8 mouse cellular contexts compared by ENCODE assay signal in the genomic region with DNA sequence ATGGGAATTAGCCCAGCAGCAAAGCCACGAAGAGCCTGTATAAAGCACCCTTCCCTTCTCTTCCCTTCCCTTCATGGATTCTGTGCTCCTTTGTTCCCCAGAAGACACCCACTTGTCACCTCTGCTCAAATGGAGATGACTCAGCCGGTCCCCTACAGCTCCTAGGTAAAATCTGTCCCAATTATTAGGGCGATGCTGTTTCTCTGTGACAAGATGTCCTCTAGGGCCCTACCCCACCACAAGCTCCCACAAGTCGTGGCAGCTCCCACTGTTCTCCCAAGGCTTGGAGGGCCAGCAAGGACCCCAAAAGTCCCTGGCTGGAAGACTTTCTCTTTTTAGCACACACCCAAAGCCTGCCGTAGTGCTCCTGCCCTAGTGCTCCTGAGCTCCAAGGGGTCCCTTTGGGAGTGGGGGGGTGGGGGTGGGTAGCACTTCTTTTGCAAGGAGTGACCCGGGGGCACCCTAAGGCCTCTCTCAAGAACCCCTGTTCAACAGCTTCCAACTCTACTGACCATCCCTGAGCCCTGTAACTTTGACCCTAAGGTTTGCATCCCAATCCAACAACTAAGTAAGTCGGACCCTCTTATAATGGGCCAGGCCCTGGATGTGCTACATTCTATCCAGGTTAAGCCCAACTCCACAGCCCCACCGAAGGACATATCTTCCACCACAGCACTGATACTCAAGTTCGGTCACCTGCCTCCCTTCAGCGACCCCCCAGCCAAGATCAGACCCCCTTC. TPM values are rescaled to one million over a fixed set of nuclear protein-coding genes. Genes with fewer than 3 reads are reported as not detected.
DNase-seq lines count a peak whose midpoint lies in the region; ATAC-seq lines count a peak whose summit lies in the region.

No protein-coding gene starts in this region.

- no peaks in the 10 kb centered on the region for H3K9me3 ChIP-seq in heart, embryonic 11.5 days (replicated peaks; ENCODE audit: control insufficient read depth, low read length)
- H3K9me3 ChIP-seq in heart, embryonic 12.5 days (replicated peaks) = no peaks in the 10 kb centered on the region
- H3K9me3 ChIP-seq in liver, embryonic 11.5 days (ENCODE audit: control insufficient read depth, low read length) = no peaks in the 10 kb centered on the region

- no peak for ATAC-seq in heart, embryonic 11.5 days (replicated peaks; ENCODE audit: insufficient number of reproducible peaks, low FRiP score, low TSS enrichment)
- ATAC-seq in heart, embryonic 12.5 days (ENCODE audit: insufficient number of reproducible peaks, low FRiP score) = peak; percentile 1
- no peak for ATAC-seq in liver, embryonic 11.5 days (replicated peaks; ENCODE audit: low FRiP score)

- no peaks in the 10 kb centered on the region for H3K27me3 ChIP-seq in heart, embryonic 11.5 days (ENCODE audit: control insufficient read depth, insufficient read depth, low read length)
- no peaks in the 10 kb centered on the region for H3K27me3 ChIP-seq in heart, embryonic 12.5 days (replicated peaks)
- H3K27me3 ChIP-seq in liver, embryonic 11.5 days (replicated peaks; ENCODE audit: control insufficient read depth, insufficient read depth, low read length) = no peaks in the 10 kb centered on the region

- peaks cover 25% of the 10 kb centered on the region for H3K4me1 ChIP-seq in heart, embryonic 11.5 days (ENCODE audit: control insufficient read depth, insufficient read depth, low read length)
- peaks cover 47% of the 10 kb centered on the region for H3K4me1 ChIP-seq in heart, embryonic 12.5 days (replicated peaks)
- H3K4me1 ChIP-seq in liver, embryonic 11.5 days (replicated peaks; ENCODE audit: control insufficient read depth, insufficient read depth, low read length) = peaks cover 31% of the 10 kb centered on the region

- H3K36me3 ChIP-seq in heart, embryonic 11.5 days (ENCODE audit: control insufficient read depth, insufficient read depth, low read length) = no peaks in the 10 kb centered on the region
- H3K36me3 ChIP-seq in heart, embryonic 12.5 days = peaks cover 26% of the 10 kb centered on the region
- peaks cover 11% of the 10 kb centered on the region; the same call in 1 of the 2 replicates for H3K36me3 ChIP-seq in liver, embryonic 11.5 days (ENCODE audit: control insufficient read depth, insufficient read depth, low read length)

- peak overlapping the region; percentile 74 for H3K4me2 ChIP-seq in heart, embryonic 11.5 days
- peak overlapping the region; percentile 92 for H3K4me2 ChIP-seq in heart, embryonic 12.5 days
- H3K4me2 ChIP-seq in liver, embryonic 11.5 days = peak overlapping the region; percentile 88

- peak overlapping the region; percentile 90 for H3K4me3 ChIP-seq in heart, embryonic 11.5 days (ENCODE audit: low read depth, low read length)
- peak overlapping the region; percentile 65 for H3K4me3 ChIP-seq in heart, embryonic 12.5 days
- peak overlapping the region; percentile 79 for H3K4me3 ChIP-seq in liver, embryonic 11.5 days (ENCODE audit: low read depth, low read length)

- intact Hi-C loops in gastrocnemius, postnatal 14 days (cut with DNase I; ENCODE audit: low total_unique reads) = no loop called here

- WGBS in heart, embryonic 11.5 days (ENCODE audit: insufficient replicate concordance) = 15% methylated on average over 10 of the region's 10 CpGs
- 11% methylated on average over 10 of the region's 10 CpGs for WGBS in heart, embryonic 12.5 days
- WGBS in liver, embryonic 11.5 days = 10% methylated on average over 10 of the region's 10 CpGs

- peak overlapping the region; percentile 70 for H3K27ac ChIP-seq in heart, embryonic 11.5 days (ENCODE audit: low read depth, low read length)
- peak overlapping the region; percentile 34 for H3K27ac ChIP-seq in heart, embryonic 12.5 days (ENCODE audit: poor library complexity, severe bottlenecking)
- H3K27ac ChIP-seq in liver, embryonic 11.5 days (ENCODE audit: low read depth, low read length) = peak overlapping the region; percentile 86

- H3K9ac ChIP-seq in heart, embryonic 11.5 days (ENCODE audit: low read depth, low read length) = peak overlapping the region; percentile 95
- peak overlapping the region; percentile 85 for H3K9ac ChIP-seq in heart, embryonic 12.5 days
- H3K9ac ChIP-seq in liver, embryonic 11.5 days (ENCODE audit: low read depth, low read length) = peak overlapping the region; percentile 87

- DNase-seq in heart, adult 9 months (ENCODE audit: low spot score in 2 of 2) = no peak
- DNase-seq in ES-CJ7 (ENCODE audit: low read depth, low spot score) = peak; percentile 21
- DNase-seq in liver, embryonic 11.5 days (ENCODE audit: low spot score) = no peak
- no peak for DNase-seq in right cerebral cortex, postnatal 25 days
- no peak for DNase-seq in urinary bladder, postnatal 10 days (ENCODE audit: low spot score)
- no peak for DNase-seq in gastrocnemius, postnatal 14 days

RNA-seq across cellular contexts. Expression of a gene that starts 0.5 kb away (rescaled TPM):
- 32.6 and 32.8 TPM in 2 replicates for polyA plus RNA-seq in heart, embryonic 11.5 days (2014; fragmentation: Nextera tagmentation; extraction: Ambion mirVana)
- polyA plus RNA-seq in heart, embryonic 12.5 days (2016; fragmentation: Nextera tagmentation; extraction: Ambion mirVana) = 34.9 and 37.2 TPM in 2 replicates
- polyA plus RNA-seq in liver, embryonic 11.5 days (2014; fragmentation: Nextera tagmentation; extraction: Ambion mirVana) = 83.7 and 91.8 TPM in 2 replicates
- total RNA-seq in gastrocnemius, postnatal 14 days (2021) = 10 to 100 TPM; 13.4 to 14.4 TPM

RNA-seq across cellular contexts. Expression of a gene that starts 1.0 kb away (rescaled TPM):
- polyA plus RNA-seq in heart, embryonic 11.5 days (2014; fragmentation: Nextera tagmentation; extraction: Ambion mirVana) = 90.1 and 96.5 TPM in 2 replicates
- 88.2 and 90.8 TPM in 2 replicates for polyA plus RNA-seq in heart, embryonic 12.5 days (2016; fragmentation: Nextera tagmentation; extraction: Ambion mirVana)
- 140 and 141 TPM in 2 replicates for polyA plus RNA-seq in liver, embryonic 11.5 days (2014; fragmentation: Nextera tagmentation; extraction: Ambion mirVana)
- total RNA-seq in gastrocnemius, postnatal 14 days (2021) = 10 to 100 TPM; 40.7 to 43.1 TPM

Comparison
In these comparisons a context has a peak if more than half of its experiments do, and no peak if none do; other contexts are left out.
1. H3K27ac ChIP-seq: peak in every context shown above with its lines; median percentile 86 in liver, embryonic 11.5 days; 70 in heart, embryonic 11.5 days; 34 in heart, embryonic 12.5 days.